Mouse (Mus musculus) left cerebral cortex, adult 2 months (tissue): Measurements from ENCODE around the gene Pcgf3. TPM values are rescaled to one million over a fixed set of nuclear protein-coding genes. Genes with fewer than 3 reads are reported as not detected.

Experiments
- DNase-seq, 2 experiments: peaks; one replicate each; pipeline ENCODE4 v3.0.0; 2021 to 2022; ENCODE audit warnings: low spot score in 2 of 2, mixed read lengths in 1 of 2; ENCODE audit errors: extremely low spot score in 1 of 2
- H3K27ac ChIP-seq: fragments of 200-600 bp; 2 replicates; pipeline ENCODE4 v1.8.1; 2022
- H3K4me3 ChIP-seq: fragments of 200-600 bp; 2 replicates; pipeline ENCODE4 v1.8.1; 2022
- CTCF ChIP-seq: fragments of 200-600 bp; IDR thresholded peaks from 2 replicates; pipeline ENCODE4 v1.8.1; 2022; ENCODE audit warnings: antibody characterized with exemption, mild to moderate bottlenecking, moderate library complexity
- intact Hi-C: fragments of 180-260 bp; cut with DNase I; formaldehyde crosslinking; loops from one replicate; pipeline ENCODE4 v1.15.1; 2025
- total RNA-seq, 2 experiments: library from RNA; stranded (reverse); gene quantifications; 2 replicates each; pipeline ENCODE4 v1.2.3; 2021

Pcgf3 gene
- total RNA-seq, 2 experiments from 2014 or later, result 46.6 to 47.3 TPM

DNA sequence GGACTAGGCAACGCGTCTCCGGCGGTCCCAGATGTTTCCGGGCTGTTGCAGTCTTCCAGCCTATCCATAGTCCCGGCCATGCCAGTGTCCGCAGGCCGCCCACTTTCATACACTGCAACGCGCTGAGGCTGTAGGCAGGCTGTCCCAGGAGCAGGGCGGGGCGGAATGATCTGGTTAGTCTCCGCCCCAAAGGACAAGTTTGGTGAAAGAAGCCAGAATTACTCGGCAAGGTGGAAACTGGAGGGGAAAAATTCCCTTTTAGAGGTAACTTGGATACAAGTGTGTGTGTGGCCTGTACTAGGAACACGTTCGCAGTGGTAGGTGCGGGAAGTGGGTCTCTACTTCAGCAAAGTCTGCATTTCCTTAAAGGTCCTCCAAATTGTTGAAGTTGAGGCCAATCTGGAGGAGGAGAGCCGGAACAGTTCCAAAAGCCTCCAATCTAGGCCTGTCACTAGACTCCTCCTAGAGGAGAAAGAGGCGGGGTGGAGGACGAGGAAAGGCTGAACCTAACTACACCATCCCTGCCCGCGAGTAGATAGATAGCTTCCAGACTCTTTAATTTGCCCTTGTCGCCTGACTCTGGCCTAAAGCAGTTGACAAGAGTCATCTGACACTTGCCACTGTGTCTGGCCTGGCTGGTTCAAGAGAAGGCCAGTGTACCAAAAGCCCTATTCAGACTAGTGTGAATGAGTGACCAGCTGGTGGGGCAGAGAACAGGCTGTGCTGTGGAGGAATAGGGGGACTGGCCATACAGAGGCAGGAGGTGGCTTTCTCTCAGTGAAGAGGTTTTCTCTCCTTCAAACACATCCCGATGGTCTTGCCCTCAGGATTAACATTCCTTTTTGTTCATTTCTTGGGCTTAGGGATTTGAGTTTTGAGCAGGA is 12.0 kb upstream of the Pcgf3 start, which contains the start of gene Mfsd7a:
Mfsd7a (minus strand) TSS at position 107 of the 884 bp plus-strand sequence.
- no peak within 1 kb of the TSS for H3K27ac ChIP-seq
- no peak for TF ChIP-seq CTCF
- intact Hi-C loops, result no loop called here
- DNase-seq, result no peak
- H3K4me3 ChIP-seq, result peak within 1 kb of the TSS; percentile 41

DNA sequence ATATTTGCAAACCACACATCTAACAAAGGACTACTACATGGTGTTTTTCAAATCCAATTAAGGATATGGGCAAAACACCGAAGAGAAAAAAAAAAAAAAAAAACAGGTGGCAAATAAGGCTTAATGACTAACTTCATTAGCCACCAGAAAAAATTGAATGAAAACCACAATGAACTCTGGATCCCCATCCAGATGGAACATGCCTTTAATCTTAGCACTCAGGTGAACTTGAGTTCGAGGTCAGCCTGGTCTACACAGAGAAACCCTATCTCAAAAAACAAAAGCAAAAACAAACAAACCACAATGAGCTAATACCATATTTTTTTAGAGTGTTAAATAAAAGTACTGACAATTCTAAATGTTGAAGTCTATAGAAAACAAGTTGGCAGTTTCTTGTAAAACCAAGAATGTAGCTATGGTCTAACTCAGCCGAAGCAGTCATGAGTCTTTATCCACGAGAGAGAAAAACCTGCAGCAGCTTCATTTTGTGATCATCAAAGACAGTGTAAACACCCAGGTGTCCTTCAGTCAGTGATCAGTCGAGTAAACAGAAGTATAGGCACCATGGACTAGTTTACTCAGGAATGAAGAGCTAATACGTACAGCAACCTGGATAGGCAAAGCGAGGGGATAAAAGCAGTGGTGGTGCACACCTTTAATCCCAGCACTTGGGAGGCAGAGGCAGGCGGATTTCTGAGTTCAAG is 10.0 kb upstream of the Pcgf3 start:
- Histone ChIP-seq H3K27ac (no peak overlapping the region), H3K4me3 (no peak overlapping the region)
- DNase-seq, result no peak
- no peak for TF ChIP-seq CTCF
- intact Hi-C loops, result no loop called here

DNA sequence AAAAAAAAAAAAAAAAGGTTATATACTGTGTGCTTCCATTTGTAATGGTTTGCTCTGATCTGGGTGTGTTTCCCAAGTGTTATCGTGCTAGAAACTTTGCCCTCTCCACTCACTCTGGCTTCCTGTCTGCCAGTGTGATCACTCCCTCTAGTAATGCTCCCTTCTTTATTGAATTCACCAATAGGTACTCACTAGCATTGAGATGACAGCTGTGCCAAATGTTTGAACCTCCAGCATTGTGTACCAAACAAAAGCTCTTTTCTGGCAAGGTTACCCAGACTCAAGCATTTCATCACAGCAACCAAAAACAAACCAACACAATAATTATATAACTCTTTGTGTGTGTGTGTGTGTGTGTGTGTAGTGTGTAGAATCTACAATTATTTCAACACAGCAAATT is 9.4 kb upstream of the Pcgf3 start:
- Histone ChIP-seq H3K4me3 (no peak overlapping the region), H3K27ac (no peak overlapping the region)
- no peak for DNase-seq
- TF ChIP-seq CTCF, result no peak
- intact Hi-C loops, result no loop called here

DNA sequence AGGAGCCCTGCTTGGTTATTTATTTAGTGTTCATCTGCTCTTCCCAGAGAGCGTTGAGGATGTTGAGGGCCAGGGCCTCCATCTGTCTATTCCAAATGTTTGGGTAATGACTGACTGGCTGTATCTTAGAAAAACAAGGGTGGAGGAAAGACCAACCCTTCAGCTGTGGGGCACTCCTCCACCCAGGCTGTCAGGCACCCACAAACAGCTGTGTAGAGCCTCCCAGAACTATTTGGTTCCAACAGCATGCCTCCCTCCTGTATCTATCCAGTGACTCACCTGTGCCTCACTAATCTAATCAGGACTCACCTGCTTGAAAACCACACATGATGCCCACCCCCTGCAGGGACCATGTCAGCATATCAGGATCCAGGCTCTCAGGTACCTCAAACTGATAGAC is 8.6 kb upstream of the Pcgf3 start:
- intact Hi-C loops, result no loop called here
- Histone ChIP-seq H3K27ac (no peak overlapping the region), H3K4me3 (no peak overlapping the region)
- TF ChIP-seq CTCF, result no peak
- no peak for DNase-seq

DNA sequence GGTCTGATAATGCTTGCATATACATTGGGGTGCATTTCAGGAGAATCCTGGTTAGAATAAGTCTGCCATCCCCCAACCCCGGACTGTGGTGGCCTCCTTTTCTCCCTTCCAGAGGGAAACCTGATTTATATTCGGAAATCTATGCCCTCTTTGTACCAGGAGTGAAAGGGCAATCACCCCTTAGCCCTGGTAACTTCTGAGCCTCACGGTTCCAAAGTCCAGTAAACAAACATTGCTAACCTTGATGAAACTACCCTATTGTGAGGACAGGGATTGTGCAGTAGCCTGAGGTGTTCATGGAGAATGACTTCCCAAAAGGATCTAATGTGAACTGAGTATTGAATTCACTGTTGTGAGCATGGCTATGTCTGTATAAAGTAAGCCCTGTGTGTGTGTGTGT is 6.9 kb upstream of the Pcgf3 start:
- TF ChIP-seq CTCF, result no peak
- no peak overlapping the region for H3K27ac ChIP-seq
- H3K4me3 ChIP-seq, result no peak overlapping the region
- intact Hi-C loops, result no loop called here
- no peak for DNase-seq

DNA sequence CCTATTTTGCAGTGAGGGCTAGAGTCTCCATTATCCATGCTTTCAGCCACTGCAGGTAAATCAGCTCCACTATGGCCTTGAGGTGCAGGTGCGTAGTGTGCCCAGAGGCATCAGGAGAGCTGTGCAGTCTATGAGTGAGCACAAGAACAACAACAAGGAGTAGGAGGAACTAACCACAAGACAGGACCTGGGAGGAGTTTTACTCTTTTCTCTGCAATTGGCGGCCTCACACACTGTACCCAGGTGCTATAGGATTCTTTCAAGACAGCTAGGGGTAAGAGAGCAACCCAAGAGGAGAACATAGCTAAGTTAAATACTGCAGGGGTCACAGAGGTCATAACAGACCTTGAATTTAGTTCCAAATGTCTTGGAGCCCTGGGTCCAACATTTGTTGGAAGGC is 2.3 kb upstream of the Pcgf3 start:
- Histone ChIP-seq H3K4me3 (no peak overlapping the region), H3K27ac (no peak overlapping the region)
- no peak for TF ChIP-seq CTCF
- intact Hi-C loops, result no loop called here
- DNase-seq, result no peak

DNA sequence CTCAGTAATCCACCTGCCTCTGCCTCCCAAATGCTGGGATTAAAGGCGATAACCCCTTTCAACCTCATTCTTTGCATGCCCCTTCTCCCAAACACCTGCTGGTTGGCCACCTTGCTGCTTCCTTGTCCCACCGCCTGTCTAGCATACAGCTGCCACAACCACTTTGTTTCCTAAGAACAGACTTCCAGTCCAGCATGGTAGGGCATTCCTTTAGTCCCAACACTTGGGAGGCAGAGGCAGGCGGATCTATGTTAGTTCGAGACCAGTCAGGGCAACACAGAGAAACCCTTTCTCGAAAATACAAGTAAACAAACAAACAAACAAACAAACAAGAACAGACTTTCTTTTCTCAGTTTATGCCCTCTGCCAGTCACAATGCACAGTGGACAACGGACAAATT is 571 bp upstream of the Pcgf3 start:
- no peak for TF ChIP-seq CTCF
- H3K4me3 ChIP-seq, result peak overlapping the region; percentile 79
- intact Hi-C loops, result loop anchor here (5.0 kb wide), 1 partner anchor 93 kb away; the partner anchor contains the start of gene Gm42517
- no peak for DNase-seq
- no peak overlapping the region; the same call in 1 of the 2 replicates for H3K27ac ChIP-seq

DNA sequence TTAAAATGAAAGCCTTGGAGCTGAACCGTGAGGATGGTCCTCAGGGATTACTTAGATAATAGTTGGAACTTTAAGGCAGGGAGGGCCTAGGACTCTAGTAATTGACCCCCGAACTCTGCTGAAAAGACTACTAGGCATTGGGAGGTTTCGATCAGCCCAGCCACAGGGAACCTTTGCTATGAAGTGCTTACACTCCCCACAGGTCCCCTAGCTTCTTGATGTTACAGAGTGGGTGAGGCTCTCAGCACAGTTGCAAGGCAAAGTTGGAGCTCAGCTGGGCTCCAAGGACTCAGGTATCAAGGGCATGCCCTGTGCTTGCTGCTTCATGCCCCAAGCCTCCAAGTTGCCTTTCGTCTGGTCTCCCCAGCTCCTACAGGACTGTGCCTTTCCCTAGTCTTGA is 1.4 kb downstream of the Pcgf3 start:
- TF ChIP-seq CTCF, result no peak
- intact Hi-C loops, result loop anchor here (5.0 kb wide), 1 partner anchor 95 kb away; the partner anchor contains the start of gene Gm42517
- DNase-seq, result no peak
- Histone ChIP-seq H3K27ac (no peak overlapping the region), H3K4me3 (peak overlapping the region; percentile 79)

DNA sequence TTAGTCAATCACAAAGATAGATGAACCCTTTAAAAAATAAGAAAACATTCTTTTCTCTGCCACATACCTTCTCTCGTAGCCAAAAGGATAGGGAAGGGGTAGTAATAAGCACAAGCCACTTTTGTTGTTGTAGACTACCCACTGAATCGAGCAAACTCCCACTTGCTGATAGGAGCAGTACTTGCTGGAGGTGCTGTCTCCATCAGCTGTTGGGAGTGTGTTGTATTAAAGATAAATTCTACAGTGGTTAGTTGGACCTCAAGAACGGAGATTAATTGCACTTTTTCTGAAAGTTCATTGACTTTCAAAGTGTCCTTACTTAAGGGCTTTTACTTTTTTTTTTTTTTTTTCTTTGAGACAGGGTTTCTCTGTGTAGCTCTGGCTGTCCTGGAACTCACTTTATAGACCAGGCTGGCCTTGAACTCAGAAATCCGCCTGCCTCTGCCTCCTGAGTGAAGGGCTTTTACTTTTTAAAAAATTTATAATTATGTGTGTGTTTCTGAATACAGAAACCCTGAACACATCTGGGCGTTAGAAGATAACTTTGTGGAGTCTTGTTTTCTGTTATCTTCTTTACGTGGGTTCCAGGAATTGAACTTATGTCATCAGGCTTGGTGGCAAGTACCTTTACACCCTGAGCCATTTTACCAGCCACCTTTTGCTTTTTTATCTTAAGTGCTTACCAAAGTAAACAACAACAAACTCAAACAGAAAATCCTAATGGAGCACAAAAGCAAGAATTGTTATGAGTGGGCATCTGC is 4.3 kb downstream of the Pcgf3 start:
- DNase-seq, result no peak
- TF ChIP-seq CTCF, result no peak
- Histone ChIP-seq H3K4me3 (no peak overlapping the region), H3K27ac (no peak overlapping the region)
- intact Hi-C loops, result no loop called here

DNA sequence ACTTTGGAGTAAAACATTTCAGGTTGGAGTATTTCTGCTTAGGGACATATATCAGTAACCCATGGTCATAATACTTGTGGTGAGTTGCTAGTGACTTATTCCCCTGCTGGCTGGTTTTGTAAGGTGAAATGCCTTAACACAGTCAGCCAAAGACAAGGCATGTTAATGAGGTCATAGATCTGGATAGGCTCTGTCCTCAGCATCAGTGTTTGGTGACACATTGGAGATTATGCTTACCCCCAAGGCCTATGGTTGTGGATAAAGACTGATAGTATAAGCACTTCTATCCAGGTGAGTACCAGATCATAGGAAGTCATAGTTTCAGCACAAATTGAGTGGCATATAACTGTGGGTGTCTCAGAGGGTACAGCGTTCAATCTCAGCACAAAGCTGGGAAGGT is 5.6 kb downstream of the Pcgf3 start:
- TF ChIP-seq CTCF, result no peak
- no peak overlapping the region for H3K27ac ChIP-seq
- intact Hi-C loops, result no loop called here
- no peak overlapping the region for H3K4me3 ChIP-seq
- DNase-seq, result no peak

DNA sequence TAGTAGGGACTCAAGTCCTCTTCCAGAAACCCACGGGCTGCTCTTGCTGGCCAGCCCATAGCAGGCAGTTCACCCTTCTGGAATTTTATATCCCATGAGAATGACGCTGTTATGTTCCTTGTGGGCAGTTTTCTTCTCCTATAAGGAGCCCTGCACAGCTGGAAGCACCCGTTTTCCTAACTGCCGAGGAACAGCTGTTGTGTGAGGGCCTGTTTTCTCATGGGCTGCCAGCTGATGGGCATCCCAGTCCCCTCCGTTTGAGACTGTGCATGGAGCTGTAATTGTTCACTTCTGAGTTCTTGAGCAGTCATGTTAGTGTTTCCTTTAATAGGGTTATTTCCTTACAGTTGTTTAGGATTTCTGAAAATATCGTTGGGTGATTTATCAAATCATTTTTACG is 8.6 kb downstream of the Pcgf3 start:
- H3K4me3 ChIP-seq, result no peak overlapping the region
- no peak for TF ChIP-seq CTCF
- no peak overlapping the region for H3K27ac ChIP-seq
- DNase-seq, result no peak
- intact Hi-C loops, result no loop called here

DNA sequence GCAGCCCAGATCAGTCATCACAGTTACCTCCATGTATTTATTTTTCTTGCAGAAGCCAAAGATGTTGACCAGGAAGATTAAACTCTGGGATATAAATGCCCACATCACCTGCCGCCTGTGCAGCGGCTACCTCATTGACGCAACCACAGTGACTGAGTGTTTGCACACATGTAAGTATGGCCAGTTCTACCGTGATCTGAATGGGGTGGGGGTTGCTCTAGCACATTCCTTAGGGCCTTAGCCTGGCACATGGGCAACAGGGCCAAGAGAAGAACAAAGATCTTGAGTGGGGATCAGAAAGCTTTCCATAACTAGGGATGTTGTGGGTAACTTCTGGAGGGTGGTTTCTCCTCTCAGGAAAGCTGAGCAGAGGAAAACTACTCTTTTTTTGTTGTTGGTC is 12.7 kb downstream of the Pcgf3 start:
- no peak overlapping the region for H3K27ac ChIP-seq
- intact Hi-C loops, result no loop called here
- TF ChIP-seq CTCF, result no peak
- no peak overlapping the region for H3K4me3 ChIP-seq
- DNase-seq, result no peak
